Mouse (Mus musculus): Measurements from ENCODE around the gene Gm13275.
"Not testable (repeated sequence)": the region's sequence is repeated elsewhere in the genome, so short reads cannot be mapped to it uniquely, and the experiment has no call there.

DNA sequence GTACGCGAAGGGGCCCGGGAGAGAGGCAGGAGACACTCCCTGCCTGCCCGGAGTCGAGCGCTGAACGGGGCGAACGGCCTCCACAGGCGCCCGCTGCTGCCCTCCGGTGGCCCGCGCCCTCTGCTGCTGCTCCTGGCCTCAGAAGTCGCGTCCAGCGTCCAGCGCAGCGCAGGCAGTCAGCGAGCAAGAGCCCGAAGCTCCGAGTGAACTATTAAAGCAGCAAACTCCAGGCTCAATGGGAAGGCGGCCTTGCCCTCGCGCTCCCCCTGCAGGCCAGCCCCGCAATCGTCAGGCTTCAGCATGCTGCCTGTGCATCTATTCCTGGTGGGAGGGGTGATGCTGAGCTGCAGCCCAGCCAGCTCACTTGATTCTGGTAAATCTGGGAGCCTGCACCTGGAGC, 8.9 kb upstream of the Gm13275 start, which contains the start of gene Gm13276:
- TF ChIP-seq POLR2A, CTCF (IDR thresholded peaks at IDR 0.05; ENCODE audit: insufficient read depth, low read depth, low read length): not testable (repeated sequence)
